Mouse (Mus musculus) forebrain, embryonic 14.5 days (tissue): ENCODE measurements around the gene Bcar3. TPM values are rescaled to one million over a fixed set of nuclear protein-coding genes. Genes with fewer than 3 reads are reported as not detected.

Experiments
- ATAC-seq: fragments of 200-750 bp; cut with Nextera tagmentation; 2 replicates; pipeline ENCODE4 v1.8.0; 2017; ENCODE audit warnings: mild to moderate bottlenecking, moderate library complexity
- DNase-seq: peaks from one replicate; pipeline ENCODE4 v3.0.0-alpha.2; 2015; ENCODE audit warnings: low spot score
- H3K27ac ChIP-seq: fragments of 300-500 bp; sonication (generic); 2 replicates; pipeline ENCODE4 v1.5.1; 2014; ENCODE audit warnings: low read depth, mild to moderate bottlenecking, control low read depth, low read length, moderate library complexity
- H3K27me3 ChIP-seq: fragments of 300-500 bp; sonication (generic); replicated peaks from 2 replicates; pipeline ENCODE4 v1.6.1; 2014; ENCODE audit warnings: low read length, control low read depth, mixed read lengths; ENCODE audit not compliant: control insufficient read depth, insufficient read depth
- H3K36me3 ChIP-seq: fragments of 300-500 bp; sonication (generic); 2 replicates; pipeline ENCODE4 v1.6.1; 2014; ENCODE audit warnings: low read length, control low read depth; ENCODE audit not compliant: control insufficient read depth, insufficient read depth
- H3K4me1 ChIP-seq: fragments of 300-500 bp; sonication (generic); 2 replicates; pipeline ENCODE4 v1.6.1; 2014; ENCODE audit warnings: antibody characterized with exemption, low read length, control low read depth; ENCODE audit not compliant: control insufficient read depth, insufficient read depth
- H3K4me2 ChIP-seq: fragments of 300-500 bp; sonication (generic); 2 replicates; pipeline ENCODE4 v1.6.1; 2014; ENCODE audit warnings: mild to moderate bottlenecking, control low read depth, low read length
- H3K4me3 ChIP-seq: fragments of 300-500 bp; sonication (generic); 2 replicates; pipeline ENCODE4 v1.5.1; 2014; ENCODE audit warnings: low read depth, low read length, control low read depth
- H3K9ac ChIP-seq: fragments of 300-500 bp; sonication (generic); 2 replicates; pipeline ENCODE4 v1.6.1; 2014; ENCODE audit warnings: mild to moderate bottlenecking, low read length, control low read depth, moderate library complexity
- H3K9me3 ChIP-seq: fragments of 300-500 bp; sonication (generic); replicated peaks from 2 replicates; pipeline ENCODE4 v1.6.1; 2016; ENCODE audit warnings: low read length, control low read depth, mixed read lengths; ENCODE audit not compliant: control insufficient read depth
- WGBS: fragments of 180-500 bp; shearing (Covaris S2); extraction: QIAGEN DNeasy Blood & Tissue Kit; methylation state at CpG from one replicate; pipeline ENCODE4 v1.1.7; 2014; 5-methylcytosine and 5-hydroxymethylcytosine counted together
- polyA plus RNA-seq: library from polyadenylated mRNA; unstranded; fragments of >200 nt; fragmentation: Nextera tagmentation; extraction: Ambion mirVana; gene quantifications from 2 replicates; pipeline ENCODE4 v1.2.1, GENCODE M21; 2014

Gene Bcar3
- polyA plus RNA-seq, 1 experiment from 2014 or later: 4.2 TPM

DNA sequence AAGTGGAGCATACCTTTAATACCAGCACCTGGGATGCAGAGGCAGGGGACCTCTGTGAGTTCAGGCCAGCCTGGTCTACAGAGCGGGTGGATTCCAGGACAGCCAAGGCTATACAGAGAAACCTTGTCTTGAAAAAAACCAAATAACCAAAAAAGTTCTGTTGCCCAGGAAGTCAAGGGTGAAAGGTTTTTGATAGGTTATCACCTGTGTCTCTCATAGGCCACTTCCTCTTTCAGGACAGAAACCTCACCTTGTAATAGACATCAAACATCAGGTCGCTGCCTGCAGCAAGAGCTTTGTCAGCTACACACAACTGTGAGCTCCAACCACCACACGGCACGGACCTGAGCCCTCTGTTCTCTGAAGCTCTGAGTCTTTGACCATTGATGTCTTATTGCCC lies 10.6 kb downstream of the Bcar3 start:
- Histone ChIP-seq H3K9ac (no peak overlapping the region), H3K4me1 (no peaks in the 10 kb centered on the region), H3K9me3 (no peaks in the 10 kb centered on the region), H3K27me3 (no peaks in the 10 kb centered on the region), H3K27ac (no peak overlapping the region), H3K36me3 (no peaks in the 10 kb centered on the region), H3K4me3 (no peak overlapping the region), H3K4me2 (no peak overlapping the region)
- no peak for DNase-seq
- WGBS: 89% methylated on average over 4 of the region's 4 CpGs
- ATAC-seq: no peak

DNA sequence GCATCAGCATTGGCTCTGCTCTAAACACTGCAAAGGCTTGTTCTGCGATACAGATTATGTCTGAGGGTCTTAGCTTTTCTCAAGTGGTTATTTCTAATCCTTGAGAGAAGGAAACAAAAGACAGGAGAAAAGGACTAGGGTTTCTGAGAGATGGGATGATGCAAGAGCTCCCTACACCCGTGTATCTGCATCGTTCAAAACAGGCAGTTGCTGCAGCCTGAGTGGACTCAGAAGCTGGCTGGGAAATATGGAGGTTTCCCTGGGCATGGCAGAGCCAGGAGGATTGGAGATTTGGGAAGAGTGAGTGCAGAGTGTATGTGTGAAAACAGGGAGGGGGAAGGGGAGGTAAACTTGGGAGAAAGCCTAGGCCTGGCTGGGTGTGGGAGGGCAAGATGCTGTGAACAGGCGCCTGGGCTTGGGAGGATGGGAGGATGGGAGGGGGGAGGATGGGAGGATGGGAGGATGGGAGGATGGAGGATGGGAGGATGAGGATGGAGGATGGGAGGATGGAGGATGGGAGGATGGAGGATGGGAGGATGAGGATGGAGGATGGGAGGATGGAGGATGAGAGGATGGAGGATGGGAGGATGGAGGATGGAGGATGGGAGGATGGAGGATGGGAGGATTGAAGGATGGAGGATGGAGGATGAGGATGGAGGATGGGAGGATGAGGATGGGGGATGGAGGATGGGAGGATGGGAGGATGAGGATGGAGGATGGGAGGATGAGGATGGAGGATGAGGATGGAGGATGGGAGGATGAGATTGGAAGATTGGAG lies 14.1 kb downstream of the Bcar3 start:
- 51% methylated on average over 4 of the region's 4 CpGs for WGBS
- DNase-seq (no peak), ATAC-seq (no peak)
- Histone ChIP-seq H3K36me3 (no peaks in the 10 kb centered on the region), H3K9ac (no peak overlapping the region), H3K9me3 (no peaks in the 10 kb centered on the region), H3K4me2 (no peak overlapping the region), H3K27me3 (no peaks in the 10 kb centered on the region), H3K27ac (no peak overlapping the region), H3K4me1 (no peaks in the 10 kb centered on the region), H3K4me3 (no peak overlapping the region)

DNA sequence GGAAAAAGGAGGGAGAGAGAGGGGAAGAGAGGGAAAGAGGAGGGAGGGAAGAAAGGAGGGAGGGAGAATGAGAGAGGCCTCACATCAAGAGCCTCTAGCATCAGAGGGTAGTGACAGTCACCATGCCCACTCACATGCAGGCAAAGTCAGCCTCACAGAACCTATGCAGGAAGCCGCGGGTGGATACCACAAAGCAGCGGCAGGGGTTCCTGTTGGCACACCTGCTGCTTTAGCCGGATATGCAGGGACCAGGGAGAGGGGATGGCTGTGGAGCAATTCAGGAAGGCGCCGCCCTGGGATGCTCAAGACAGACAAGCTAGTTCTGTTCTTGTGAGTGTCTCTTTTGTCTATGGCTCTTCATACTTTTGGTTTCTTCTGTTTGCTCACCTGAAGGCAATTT lies 15.0 kb downstream of the Bcar3 start:
- Histone ChIP-seq H3K9me3 (no peaks in the 10 kb centered on the region), H3K27ac (no peak overlapping the region), H3K27me3 (no peaks in the 10 kb centered on the region), H3K4me3 (no peak overlapping the region), H3K36me3 (no peaks in the 10 kb centered on the region), H3K9ac (no peak overlapping the region), H3K4me1 (no peaks in the 10 kb centered on the region), H3K4me2 (no peak overlapping the region)
- 38% methylated on average over 6 of the region's 6 CpGs for WGBS
- DNase-seq (no peak), ATAC-seq (no peak)

DNA sequence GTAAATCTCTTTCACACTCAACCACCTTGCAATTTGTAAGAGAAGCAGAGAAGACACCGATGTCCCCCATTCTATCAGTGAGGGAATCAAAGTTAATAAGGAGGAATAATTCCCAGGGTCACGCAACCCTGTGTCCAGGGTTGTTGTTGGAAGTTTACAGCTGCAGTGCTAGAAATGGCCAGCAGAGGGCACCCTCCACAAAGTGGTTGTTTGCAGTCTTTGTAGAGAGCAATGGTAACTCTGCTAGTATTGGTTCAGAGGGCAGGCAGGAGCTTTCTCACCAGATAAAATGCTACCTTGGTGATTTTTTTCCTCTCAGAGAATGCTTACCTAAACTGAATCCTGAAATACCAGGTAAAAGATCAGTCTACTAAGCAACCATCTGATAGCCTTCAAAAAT lies 18.1 kb downstream of the Bcar3 start:
- H3K27me3 ChIP-seq: no peaks in the 10 kb centered on the region

DNA sequence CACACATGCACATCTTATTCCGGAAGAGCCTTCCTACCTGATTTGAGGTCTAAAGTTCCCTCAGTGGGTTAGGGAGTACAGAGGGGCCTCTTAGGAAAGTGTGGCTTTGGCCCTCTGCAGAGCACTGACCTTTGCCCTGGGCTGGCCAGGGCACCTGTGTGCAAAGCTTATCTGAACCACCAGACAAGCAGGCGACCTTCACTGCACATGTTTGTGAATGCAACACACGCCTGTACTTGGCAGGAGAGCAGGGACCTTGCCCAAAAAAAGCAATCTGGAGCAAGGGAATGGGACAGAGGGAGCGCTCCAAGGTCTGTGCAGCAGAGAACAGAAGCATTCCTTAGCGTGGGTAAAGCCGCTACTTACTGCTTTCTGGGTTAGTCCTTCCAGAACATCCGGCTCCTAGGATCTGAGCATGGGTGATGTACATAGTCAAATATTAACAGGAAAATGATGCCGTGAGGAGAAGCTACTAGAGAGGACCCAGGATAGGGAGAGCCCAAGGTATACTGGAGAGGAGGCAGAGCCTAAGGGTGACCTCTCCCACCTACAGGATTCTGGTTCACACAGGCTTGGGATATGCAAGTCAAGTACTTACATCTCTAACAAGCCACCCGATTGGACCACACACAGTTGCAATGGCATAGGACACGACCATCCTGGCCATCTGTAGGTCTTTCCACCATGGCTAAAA lies 19.1 kb downstream of the Bcar3 start:
- H3K27ac ChIP-seq: no peak overlapping the region
- DNase-seq (no peak), ATAC-seq (no peak)
- H3K9me3 ChIP-seq: no peaks in the 10 kb centered on the region
- WGBS: 79% methylated on average over 10 of the region's 10 CpGs
- no peaks in the 10 kb centered on the region for H3K27me3 ChIP-seq
- H3K4me3 ChIP-seq: no peak overlapping the region
- no peak overlapping the region for H3K9ac ChIP-seq
- H3K36me3 ChIP-seq: no peaks in the 10 kb centered on the region
- no peaks in the 10 kb centered on the region for H3K4me1 ChIP-seq
- no peak overlapping the region for H3K4me2 ChIP-seq

More for the DNA sequence above, 18.1 kb downstream of the Bcar3 start:
- Histone ChIP-seq H3K4me2 (no peak overlapping the region), H3K4me3 (no peak overlapping the region), H3K4me1 (no peaks in the 10 kb centered on the region), H3K27ac (no peak overlapping the region), H3K36me3 (no peaks in the 10 kb centered on the region), H3K9me3 (no peaks in the 10 kb centered on the region), H3K9ac (no peak overlapping the region)
- WGBS: 12% methylated on average over 2 of the region's 2 CpGs
- peak; percentile 30 for ATAC-seq
- peak; percentile 84 for DNase-seq

DNA sequence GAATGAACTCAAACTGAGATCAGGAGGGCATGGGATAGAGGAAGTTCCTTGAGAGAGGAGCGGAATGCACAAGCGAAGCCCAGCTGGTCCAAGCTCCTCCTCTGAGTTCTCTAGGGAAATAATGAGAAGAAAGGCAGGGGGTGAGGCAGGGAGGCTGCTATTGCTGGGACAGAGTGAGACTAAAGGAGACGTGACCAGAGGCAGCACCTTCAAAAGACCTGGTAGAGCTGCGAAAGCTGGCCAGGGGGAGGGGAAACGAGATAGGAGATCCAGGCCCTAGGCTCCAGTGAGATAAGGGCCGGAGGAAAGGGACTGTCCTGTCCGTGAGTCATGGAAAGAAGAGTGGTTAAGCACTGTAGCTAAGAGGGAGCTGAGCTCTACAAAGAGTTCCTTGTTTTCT lies 20.0 kb downstream of the Bcar3 start:
- no peaks in the 10 kb centered on the region for H3K9me3 ChIP-seq
- no peak for DNase-seq
- H3K4me2 ChIP-seq: no peak overlapping the region
- no peak overlapping the region for H3K4me3 ChIP-seq
- no peak overlapping the region for H3K9ac ChIP-seq
- H3K36me3 ChIP-seq: no peaks in the 10 kb centered on the region
- H3K27me3 ChIP-seq: no peaks in the 10 kb centered on the region
- H3K4me1 ChIP-seq: no peaks in the 10 kb centered on the region
- no peak overlapping the region for H3K27ac ChIP-seq
- 48% methylated on average over 7 of the region's 7 CpGs for WGBS
- ATAC-seq: 0 out of 2 replicates have a peak, but pooled peaks have one; percentile 11

DNA sequence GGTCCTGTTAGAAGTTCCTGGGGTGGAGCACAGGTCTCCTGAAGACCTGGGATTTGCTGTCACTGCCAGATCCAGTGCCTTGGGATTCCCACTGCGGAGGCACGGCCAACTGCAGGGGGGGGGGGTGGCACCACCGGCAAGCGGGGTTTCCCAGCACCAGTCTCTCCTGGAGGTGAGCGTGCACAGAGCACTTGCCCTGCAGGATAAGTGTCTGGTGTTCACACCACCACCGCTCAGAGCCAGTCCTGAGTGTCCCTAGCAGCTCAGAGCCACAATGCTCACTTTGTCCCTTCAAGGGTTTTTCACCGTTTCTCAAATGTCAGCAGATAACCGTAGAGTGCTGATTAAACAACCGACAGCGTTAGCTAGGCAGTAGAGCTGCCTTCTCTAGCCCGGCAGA lies 22.7 kb downstream of the Bcar3 start:
- Histone ChIP-seq H3K27me3 (no peaks in the 10 kb centered on the region), H3K9ac (no peak overlapping the region)
- DNase-seq: peak; percentile 29

DNA sequence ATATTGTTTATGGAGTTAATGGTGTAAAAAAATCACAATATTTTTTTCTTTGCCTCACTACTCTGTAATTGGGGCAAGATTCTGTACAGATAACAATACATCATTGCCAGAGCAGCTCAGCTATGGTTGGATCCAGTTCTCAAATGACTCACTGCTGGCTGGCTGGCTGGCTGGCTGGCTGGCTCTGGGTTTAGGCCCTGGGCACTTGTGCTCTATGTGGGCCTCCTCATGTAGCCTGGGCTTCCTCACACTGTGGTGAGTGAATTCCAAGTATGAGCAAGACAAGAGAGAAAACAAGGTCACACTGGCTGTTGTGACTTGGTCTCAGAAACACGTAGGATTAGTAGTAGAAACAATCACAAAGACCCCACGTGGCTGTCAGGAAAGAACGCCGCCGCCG lies 23.4 kb downstream of the Bcar3 start:
- Histone ChIP-seq H3K4me3 (no peak overlapping the region), H3K9me3 (no peaks in the 10 kb centered on the region), H3K4me1 (no peaks in the 10 kb centered on the region), H3K27ac (no peak overlapping the region), H3K4me2 (no peak overlapping the region), H3K36me3 (no peaks in the 10 kb centered on the region), H3K9ac (no peak overlapping the region), H3K27me3 (no peaks in the 10 kb centered on the region)
- ATAC-seq (no peak), DNase-seq (no peak)
- WGBS: 79% methylated on average over 6 of the region's 6 CpGs

More for the DNA sequence above, 22.7 kb downstream of the Bcar3 start:
- Histone ChIP-seq H3K36me3 (no peaks in the 10 kb centered on the region), H3K27ac (no peak overlapping the region), H3K4me1 (no peaks in the 10 kb centered on the region), H3K9me3 (no peaks in the 10 kb centered on the region), H3K4me3 (no peak overlapping the region), H3K4me2 (peak overlapping the region; percentile 31; the same call in 1 of the 2 replicates)
- 19% methylated on average over 11 of the region's 11 CpGs for WGBS
- peak; percentile 49 for ATAC-seq

DNA sequence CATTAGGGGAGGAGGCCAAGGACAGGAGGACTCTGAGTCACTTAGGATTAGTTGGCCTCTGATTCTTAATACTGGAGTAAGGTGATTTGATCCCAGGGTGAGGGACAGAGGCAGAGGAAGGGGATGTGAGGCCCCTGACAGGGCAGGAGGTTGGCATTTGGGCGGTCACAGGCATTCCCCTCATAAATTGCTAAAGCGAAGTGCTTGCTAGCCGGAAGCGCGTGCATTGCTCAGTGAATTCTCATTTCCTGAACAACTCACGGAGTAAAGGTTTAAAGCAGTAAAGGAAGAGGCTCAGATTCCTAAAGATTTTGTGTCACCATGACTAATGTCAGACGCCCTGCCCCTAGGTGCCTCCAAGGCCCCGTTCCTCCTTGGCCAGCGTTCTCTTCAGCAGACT lies 28.3 kb downstream of the Bcar3 start:
- no peaks in the 10 kb centered on the region for H3K27me3 ChIP-seq
- no peak overlapping the region for H3K27ac ChIP-seq
- no peaks in the 10 kb centered on the region for H3K9me3 ChIP-seq
- no peaks in the 10 kb centered on the region for H3K4me1 ChIP-seq
- DNase-seq (no peak), ATAC-seq (no peak)
- WGBS: 80% methylated on average over 9 of the region's 9 CpGs
- no peak overlapping the region for H3K4me2 ChIP-seq
- H3K4me3 ChIP-seq: no peak overlapping the region
- no peaks in the 10 kb centered on the region for H3K36me3 ChIP-seq
- H3K9ac ChIP-seq: no peak overlapping the region
